Mouse (Mus musculus) retina, postnatal 7 days (tissue): ENCODE measurements around the gene Zfp507.

ENCODE experiments used
- DNase-seq: peaks from one replicate; pipeline ENCODE4 v3.0.0-alpha.2; 2012; ENCODE audit warnings: low read depth, low spot score

Zfp507 gene

GRCm38 (mm10) chr7:35740489-35741230 lies 62.1 kb downstream of the Zfp507 start:
- DNase-seq = no peak

GRCm38 (mm10) chr7:35738871-35739270 lies 63.9 kb downstream of the Zfp507 start:
- DNase-seq = no peak

GRCm38 (mm10) chr7:35733313-35734050 lies 69.3 kb downstream of the Zfp507 start:
- DNase-seq = no peak

GRCm38 (mm10) chr7:35732585-35733059 lies 70.2 kb downstream of the Zfp507 start:
- DNase-seq = no peak

- DNase-seq = no peak
These were observed 73.2 kb downstream of the Zfp507 start for GRCm38 (mm10) chr7:35729621-35730031.

- DNase-seq = no peak
These were observed 74.4 kb downstream of the Zfp507 start for GRCm38 (mm10) chr7:35728376-35728775.

GRCm38 (mm10) chr7:35723035-35723434 lies 79.8 kb downstream of the Zfp507 start:
- DNase-seq = no peak
